Mouse (Mus musculus): ENCODE results near the gene Pak2. TPM values are rescaled to one million over a fixed set of nuclear protein-coding genes. Genes with fewer than 3 reads are reported as not detected.

Pak2 gene
- 20.0 and 21.9 TPM in 2 replicates for polyA plus RNA-seq (2012; rRNA removed)

GRCm38 (mm10) chr16:32078991-32079511 lies at the start of gene Pak2:
Gene Pak2 (minus strand): TSS chr16:32079342.
- 1% methylated on average over 50 of the region's 60 CpGs for WGBS
- DNase-seq (ENCODE audit: low read depth, low spot score): no peak

- WGBS: 68% methylated on average over 4 of the region's 4 CpGs
- no peak for DNase-seq (ENCODE audit: low read depth, low spot score)
Observed at GRCm38 (mm10) chr16:32127046-32127445, 47.9 kb upstream of the Pak2 start.

GRCm38 (mm10) chr16:32125364-32125763 lies 46.2 kb upstream of the Pak2 start:
- 83% methylated on average over 3 of the region's 3 CpGs for WGBS
- DNase-seq (ENCODE audit: low read depth, low spot score): no peak

- DNase-seq (ENCODE audit: low read depth, low spot score): no peak
- WGBS: 64% methylated on average over 17 of the region's 17 CpGs
Observed at GRCm38 (mm10) chr16:32124444-32125335, 45.5 kb upstream of the Pak2 start.

GRCm38 (mm10) chr16:32124020-32124419 lies 44.9 kb upstream of the Pak2 start:
- DNase-seq (ENCODE audit: low read depth, low spot score): no peak
- WGBS: 81% methylated on average over 7 of the region's 7 CpGs

- no peak for DNase-seq (ENCODE audit: low read depth, low spot score)
- WGBS: 83% methylated on average over 3 of the region's 3 CpGs
Observed at GRCm38 (mm10) chr16:32120454-32120853, 41.3 kb upstream of the Pak2 start.

- DNase-seq (ENCODE audit: low read depth, low spot score): no peak
- WGBS: 23% methylated on average over 5 of the region's 5 CpGs
Observed at GRCm38 (mm10) chr16:32116186-32116585, 37.0 kb upstream of the Pak2 start.

GRCm38 (mm10) chr16:32115781-32116180 lies 36.6 kb upstream of the Pak2 start:
- DNase-seq (ENCODE audit: low read depth, low spot score): no peak
- WGBS: 33% methylated on average over 6 of the region's 6 CpGs

- DNase-seq (ENCODE audit: low read depth, low spot score): no peak
- 12% methylated on average over 15 of the region's 15 CpGs for WGBS
Observed at GRCm38 (mm10) chr16:32114968-32115695, 36.0 kb upstream of the Pak2 start.

GRCm38 (mm10) chr16:32114406-32114805 lies 35.3 kb upstream of the Pak2 start:
- DNase-seq (ENCODE audit: low read depth, low spot score): no peak
- 92% methylated on average over 10 of the region's 10 CpGs for WGBS

GRCm38 (mm10) chr16:32113541-32114218 lies 34.5 kb upstream of the Pak2 start:
- 44% methylated on average over 23 of the region's 23 CpGs for WGBS
- no peak for DNase-seq (ENCODE audit: low read depth, low spot score)

- DNase-seq (ENCODE audit: low read depth, low spot score): no peak
- WGBS: 52% methylated on average over 15 of the region's 15 CpGs
Observed at GRCm38 (mm10) chr16:32110951-32111699, 32.0 kb upstream of the Pak2 start.

GRCm38 (mm10) chr16:32108578-32108977 lies 29.4 kb upstream of the Pak2 start:
- 79% methylated on average over 2 of the region's 2 CpGs for WGBS

GRCm38 (mm10) chr16:32108170-32108569 lies 29.0 kb upstream of the Pak2 start:
- 74% methylated on average over 7 of the region's 7 CpGs for WGBS
- no peak for DNase-seq (ENCODE audit: low read depth, low spot score)

More at GRCm38 (mm10) chr16:32108578-32108977, 29.4 kb upstream of the Pak2 start:
- no peak for DNase-seq (ENCODE audit: low read depth, low spot score)

GRCm38 (mm10) chr16:32107342-32108045 lies 28.4 kb upstream of the Pak2 start:
- WGBS: 78% methylated on average over 12 of the region's 12 CpGs
- DNase-seq (ENCODE audit: low read depth, low spot score): no peak

- no peak for DNase-seq (ENCODE audit: low read depth, low spot score)
- 93% methylated on average over 1 of the region's 1 CpGs for WGBS
Observed at GRCm38 (mm10) chr16:32105698-32106097, 26.6 kb upstream of the Pak2 start.

GRCm38 (mm10) chr16:32102295-32102694 lies 23.2 kb upstream of the Pak2 start:
- 59% methylated on average over 13 of the region's 13 CpGs for WGBS

GRCm38 (mm10) chr16:32099638-32100150 lies 20.6 kb upstream of the Pak2 start, which contains the start of the genes Pigx and Cep19:
Gene Pigx (minus strand): TSS chr16:32099740.
Gene Cep19 (plus strand): TSS chr16:32099800.
- DNase-seq (ENCODE audit: low read depth, low spot score): peak; percentile 84
- under 1% methylated on average over 34 of the region's 34 CpGs for WGBS

More at GRCm38 (mm10) chr16:32102295-32102694, 23.2 kb upstream of the Pak2 start:
- no peak for DNase-seq (ENCODE audit: low read depth, low spot score)

Data from large intestine, adult 2 months (tissue).